Mouse (Mus musculus): ENCODE data around the gene Ttll7.

The Ttll7 gene

DNA sequence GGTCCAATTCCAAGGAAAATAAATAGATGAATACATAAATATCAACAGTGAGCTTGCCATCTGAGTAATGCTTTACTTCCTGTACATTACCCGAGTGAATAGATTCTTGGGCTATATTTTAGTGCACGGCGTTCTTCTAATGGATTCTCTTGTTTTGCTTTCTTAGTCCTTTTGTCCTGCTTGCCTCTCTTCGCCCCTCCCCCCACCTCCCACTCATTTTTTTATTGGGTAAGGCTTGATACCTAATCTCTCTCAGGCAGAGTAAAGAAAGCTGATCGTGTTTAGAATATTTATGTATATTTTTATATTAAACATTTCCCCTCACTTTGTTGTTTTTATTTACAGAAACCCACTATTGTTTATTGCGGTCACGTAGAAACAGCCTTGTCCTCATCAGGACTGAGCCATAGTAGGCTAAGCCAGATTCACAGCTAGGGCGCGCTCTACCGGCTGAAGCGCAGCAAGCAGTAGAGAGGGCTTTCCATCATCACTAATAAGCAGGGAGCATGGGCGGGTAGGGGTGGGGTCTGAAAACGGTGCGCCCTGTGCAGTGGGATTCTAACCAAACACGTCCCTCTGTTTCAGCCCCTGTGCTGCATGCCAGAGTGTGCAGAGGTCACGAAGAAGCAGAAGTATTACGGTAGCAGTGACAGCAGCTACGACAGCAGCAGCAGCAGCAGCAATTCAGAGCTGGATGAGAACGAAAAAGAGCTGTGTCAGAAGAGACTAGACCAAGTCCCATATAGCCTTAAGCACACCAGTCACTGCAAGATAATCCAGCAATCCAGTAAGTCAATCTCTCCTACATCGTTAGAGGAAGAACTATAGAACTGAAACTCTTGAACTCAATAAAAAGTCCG, 87.5 kb downstream of the Ttll7 start:
- TF ChIP-seq GATA4 (IDR thresholded peaks at IDR 0.05; ENCODE audit: insufficient replicate concordance, low read length) = no peak

GRCm38 (mm10) chr3:146943101-146943500, 90.9 kb downstream of the Ttll7 start:
- no peak for TF ChIP-seq GATA4 (IDR thresholded peaks at IDR 0.05; ENCODE audit: insufficient replicate concordance, low read length)

- no peak for TF ChIP-seq GATA4 (IDR thresholded peaks at IDR 0.05; ENCODE audit: insufficient replicate concordance, low read length)
Observed at GRCm38 (mm10) chr3:146945342-146945741, 93.2 kb downstream of the Ttll7 start.

- TF ChIP-seq GATA4 (IDR thresholded peaks at IDR 0.05; ENCODE audit: insufficient replicate concordance, low read length) = no peak
Observed at GRCm38 (mm10) chr3:146945887-146946286, 93.7 kb downstream of the Ttll7 start.

- no peak for TF ChIP-seq GATA4 (IDR thresholded peaks at IDR 0.05; ENCODE audit: insufficient replicate concordance, low read length)
Observed at GRCm38 (mm10) chr3:146946641-146947040, 94.5 kb downstream of the Ttll7 start.

DNA sequence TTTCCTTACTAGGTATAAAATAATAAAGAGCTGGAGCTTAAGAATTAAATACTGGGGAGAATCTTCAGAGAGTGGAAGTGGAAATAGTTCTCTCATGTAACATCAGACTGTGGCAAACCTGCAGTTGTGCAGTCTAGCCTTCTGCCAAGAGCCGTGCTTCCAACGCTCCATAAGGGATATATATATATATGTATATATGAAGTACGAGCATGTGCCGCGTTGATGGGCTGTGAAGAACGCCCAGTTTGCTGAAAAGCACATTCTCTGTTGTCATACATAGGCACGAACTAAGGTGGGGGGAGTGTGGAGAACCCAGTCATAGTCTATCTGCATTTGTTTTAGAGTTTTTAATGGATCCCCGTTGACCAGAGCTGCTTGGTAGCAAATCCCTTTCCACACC, 104.6 kb downstream of the Ttll7 start:
- TF ChIP-seq GATA4 (IDR thresholded peaks at IDR 0.05; ENCODE audit: insufficient replicate concordance, low read length) = no peak

DNA sequence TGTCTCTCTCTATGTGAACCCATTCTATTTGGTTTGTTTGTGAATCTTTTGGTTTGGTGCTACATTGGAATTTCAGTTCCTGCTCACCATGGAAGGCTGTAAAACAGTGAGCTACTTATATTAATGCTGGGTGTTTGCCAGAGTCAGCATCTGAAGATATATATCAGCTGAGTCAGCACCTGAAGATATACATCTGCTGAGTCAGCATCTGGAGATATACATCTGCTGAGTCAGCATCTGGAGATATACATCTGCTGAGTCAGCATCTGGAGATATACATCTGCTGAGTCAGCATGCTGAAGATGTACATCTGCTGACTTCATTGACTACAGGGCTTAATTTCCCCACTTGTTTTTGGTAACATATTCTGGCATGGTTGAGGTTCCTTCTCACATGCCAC, 110.7 kb downstream of the Ttll7 start:
- TF ChIP-seq GATA4 (IDR thresholded peaks at IDR 0.05; ENCODE audit: insufficient replicate concordance, low read length) = no peak

DNA sequence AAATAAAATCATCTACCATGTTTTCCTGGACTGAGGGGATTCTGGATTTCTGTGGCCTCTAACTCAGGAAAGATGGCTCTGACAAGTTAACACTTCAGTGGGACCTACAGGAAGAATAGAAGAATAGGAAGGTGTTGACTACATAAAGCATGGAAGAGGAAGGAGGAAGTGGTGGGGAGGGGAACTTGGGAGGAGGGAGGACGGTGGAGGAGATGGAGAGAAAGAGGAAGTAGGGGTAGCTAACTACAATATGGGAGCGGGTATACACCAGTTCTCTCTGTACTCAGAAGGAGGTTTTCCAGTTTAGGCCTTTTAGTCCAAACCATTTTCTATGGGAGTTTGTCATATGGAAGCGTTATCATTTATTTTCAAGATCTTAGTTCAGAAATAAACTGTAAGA, 112.2 kb downstream of the Ttll7 start:
- TF ChIP-seq GATA4 (IDR thresholded peaks at IDR 0.05; ENCODE audit: insufficient replicate concordance, low read length) = no peak

- TF ChIP-seq GATA4 (IDR thresholded peaks at IDR 0.05; ENCODE audit: insufficient replicate concordance, low read length) = no peak
Observed at GRCm38 (mm10) chr3:146967242-146967641, 115.1 kb downstream of the Ttll7 start.

DNA sequence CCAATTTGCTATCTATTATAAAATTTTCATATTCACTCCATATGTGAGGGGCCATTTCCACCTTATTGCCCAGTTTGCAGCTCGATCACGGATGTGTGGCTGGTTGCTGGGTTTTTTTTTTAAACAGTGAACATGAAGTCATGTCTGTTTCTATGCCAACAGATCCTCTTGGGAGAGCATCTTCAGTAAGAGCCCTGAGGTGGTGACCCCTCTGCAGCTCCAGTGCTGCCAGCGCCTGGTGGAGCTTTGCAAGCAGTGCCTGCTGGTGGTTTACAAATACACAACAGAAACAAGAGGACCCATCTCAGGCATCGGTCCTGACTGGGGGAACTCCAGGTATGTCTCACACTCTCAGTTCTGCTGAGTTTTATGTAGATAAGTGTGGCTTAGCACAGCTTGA, 115.7 kb downstream of the Ttll7 start:
- TF ChIP-seq GATA4 (IDR thresholded peaks at IDR 0.05; ENCODE audit: insufficient replicate concordance, low read length) = no peak

DNA sequence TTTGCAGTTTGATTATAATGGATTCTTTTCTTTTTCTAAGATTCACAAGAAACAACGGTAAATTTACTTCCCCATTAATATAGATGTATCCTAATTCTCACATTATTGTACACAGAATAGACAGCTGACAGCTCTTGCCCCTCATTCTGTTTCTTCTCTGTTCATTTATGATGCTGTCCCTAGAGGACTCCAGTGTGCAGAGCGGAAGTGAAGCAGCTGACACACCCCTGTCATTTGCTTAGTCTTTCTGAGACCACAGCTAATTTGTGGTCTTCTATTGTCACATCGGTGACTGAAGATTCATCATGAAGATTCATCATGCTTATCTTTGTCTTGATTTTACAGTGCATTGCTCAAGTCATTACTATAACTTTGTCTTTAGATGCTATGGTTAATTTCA, 126.1 kb downstream of the Ttll7 start:
- no peak for TF ChIP-seq GATA4 (IDR thresholded peaks at IDR 0.05; ENCODE audit: insufficient replicate concordance, low read length)

GRCm38 (mm10) chr3:146993834-146994669, 141.9 kb downstream of the Ttll7 start:
- TF ChIP-seq GATA4 (IDR thresholded peaks at IDR 0.05; ENCODE audit: insufficient replicate concordance, low read length) = no peak

DNA sequence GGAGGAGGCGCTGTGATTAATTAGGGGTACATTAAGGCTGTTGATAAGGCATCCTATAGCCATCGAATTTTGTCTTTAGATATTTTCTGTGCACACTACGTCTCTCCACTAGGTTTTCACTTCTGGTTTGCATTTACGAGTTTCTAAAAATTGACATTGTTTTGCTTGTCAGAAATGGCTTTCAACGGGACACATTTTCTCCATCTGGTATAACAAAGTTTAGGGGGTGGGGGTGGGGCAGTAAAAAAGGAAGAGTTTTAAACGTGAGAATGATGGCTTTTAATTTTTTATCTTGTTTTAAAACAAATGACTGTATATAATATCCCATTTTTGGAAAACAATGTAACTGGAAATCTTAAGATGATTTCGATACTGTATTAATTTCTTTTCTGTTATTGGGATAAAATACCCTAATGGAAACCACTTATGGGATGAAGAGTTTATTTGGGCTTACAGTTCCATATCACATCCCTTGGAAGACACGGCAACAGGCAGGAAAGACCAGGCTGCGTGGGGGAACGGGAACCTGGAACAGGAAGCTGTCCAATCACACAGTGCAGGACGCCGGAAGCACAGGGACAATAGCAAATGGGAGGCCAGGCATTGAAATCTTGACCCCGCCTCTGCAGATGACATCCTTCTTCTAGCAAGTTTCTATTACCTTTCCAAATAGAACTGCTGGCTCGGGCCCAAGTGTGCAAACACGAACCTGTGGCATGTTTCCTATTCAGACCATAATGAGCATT, 142.7 kb downstream of the Ttll7 start:
- no peak for TF ChIP-seq GATA4 (IDR thresholded peaks at IDR 0.05; ENCODE audit: insufficient replicate concordance, low read length)

- TF ChIP-seq GATA4 (IDR thresholded peaks at IDR 0.05; ENCODE audit: insufficient replicate concordance, low read length) = no peak
Observed at GRCm38 (mm10) chr3:146999148-146999547, 147.0 kb downstream of the Ttll7 start.

GRCm38 (mm10) chr3:147000963-147001362, 148.8 kb downstream of the Ttll7 start:
- no peak for TF ChIP-seq GATA4 (IDR thresholded peaks at IDR 0.05; ENCODE audit: insufficient replicate concordance, low read length)
